ENCODE assay signal across 8 mouse cellular contexts in the genomic region with DNA sequence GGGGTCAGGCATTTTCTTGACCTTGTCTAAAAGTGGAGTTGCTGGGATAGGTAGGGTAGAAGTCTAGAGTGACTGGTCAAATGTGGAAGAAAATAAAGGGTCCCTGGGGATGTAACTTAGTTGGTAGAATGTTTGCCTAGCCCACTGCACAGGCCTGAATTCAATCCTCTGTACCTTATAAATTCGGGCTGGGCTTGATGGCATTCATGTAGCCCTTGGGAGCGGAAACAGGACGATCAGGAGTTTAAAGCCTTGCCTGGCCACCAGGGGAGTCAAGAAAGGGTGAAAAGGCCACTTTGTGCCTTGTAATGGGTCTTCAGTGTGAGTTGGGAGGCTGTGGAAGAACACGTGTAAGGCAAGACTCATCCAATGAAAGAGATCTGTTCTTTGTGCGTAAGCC. TPM values are rescaled to one million over a fixed set of nuclear protein-coding genes. Genes with fewer than 3 reads are reported as not detected.
A peak's percentile ranks its signal among the peaks of the same experiment; 100 is the strongest.
DNase-seq lines count a peak whose midpoint lies in the region; ATAC-seq and TF ChIP-seq lines count a peak whose summit lies in the region.

No protein-coding gene starts in this region.

- H3K9ac ChIP-seq in liver, adult 2 months (ENCODE audit: low read depth, low read length), result peak overlapping the region; percentile 98
- peak overlapping the region; percentile 91 for H3K9ac ChIP-seq in neural tube, embryonic 11.5 days (ENCODE audit: low read length)

- peak overlapping the region; percentile 98 for H3K4me3 ChIP-seq in liver, adult 2 months (ENCODE audit: insufficient read depth, low read depth, low read length)
- peak overlapping the region; percentile 69 for H3K4me3 ChIP-seq in neural tube, embryonic 11.5 days (ENCODE audit: low read depth, low read length)

- H3K36me3 ChIP-seq in liver, adult 2 months (ENCODE audit: control insufficient read depth, insufficient read depth, low read length), result no peaks in the 10 kb centered on the region
- no peaks in the 10 kb centered on the region for H3K36me3 ChIP-seq in neural tube, embryonic 11.5 days (ENCODE audit: control insufficient read depth, insufficient read depth, low read length)

- WGBS in liver, adult 2 months, result 21% methylated on average over 5 of the region's 5 CpGs
- WGBS in neural tube, embryonic 11.5 days, result 8% methylated on average over 5 of the region's 5 CpGs

- peaks cover 13% of the 10 kb centered on the region for H3K4me1 ChIP-seq in liver, adult 2 months (ENCODE audit: control insufficient read depth, insufficient read depth, low read length)
- H3K4me1 ChIP-seq in neural tube, embryonic 11.5 days (ENCODE audit: control insufficient read depth, insufficient read depth, low read length), result peaks cover 8% of the 10 kb centered on the region; the same call in 1 of the 2 replicates

- ATAC-seq in neural tube, embryonic 11.5 days (ENCODE audit: insufficient read depth, low FRiP score, low TSS enrichment), result no peak

- peaks cover 17% of the 10 kb centered on the region for H3K79me2 ChIP-seq in liver, adult 2 months (ENCODE audit: control insufficient read depth, insufficient read depth, low read length)

- DNase-seq in liver, adult 2 months (ENCODE audit: extremely low read depth, low read depth, low spot score), result no peak
- DNase-seq in liver, result no peak
- DNase-seq in embryo, embryonic 10.5 days (ENCODE audit: low spot score), result peak; percentile 51
- peak; percentile 50 for DNase-seq in induced T-regulatory cell, adult 2 months (ENCODE audit: low read depth)
- no peak for DNase-seq in neural tube, embryonic 11.5 days (ENCODE audit: low spot score)
- no peak for DNase-seq in gastrocnemius, adult 8-10 months (ENCODE audit: low spot score in 2 of 2)
- DNase-seq in right cerebral cortex, postnatal 14 days, result no peak
- DNase-seq in cerebellum, postnatal 4 days (ENCODE audit: low spot score in 2 of 2), result no peak

- peak overlapping the region; percentile 72 for H3K4me2 ChIP-seq in neural tube, embryonic 11.5 days (ENCODE audit: low read depth)

- TF ChIP-seq POLR2A in liver, adult 2 months (IDR thresholded peaks at IDR 0.05; ENCODE audit: extremely low read depth, insufficient read depth, low read length), result no peak

- H3K27me3 ChIP-seq in liver, adult 2 months (ENCODE audit: control insufficient read depth, insufficient read depth, low read length), result no peaks in the 10 kb centered on the region
- H3K27me3 ChIP-seq in neural tube, embryonic 11.5 days (ENCODE audit: control insufficient read depth, insufficient read depth, low read length), result no peaks in the 10 kb centered on the region

- H3K27ac ChIP-seq in liver, adult 2 months (replicated peaks; ENCODE audit: insufficient read depth, low read depth, low read length), result no peak overlapping the region
- H3K27ac ChIP-seq in neural tube, embryonic 11.5 days (ENCODE audit: low read depth, low read length), result no peak overlapping the region

- no peaks in the 10 kb centered on the region for H3K9me3 ChIP-seq in neural tube, embryonic 11.5 days (ENCODE audit: control insufficient read depth, low read length)

- no peak for TF ChIP-seq CTCF in liver, adult 2 months (IDR thresholded peaks at IDR 0.05; ENCODE audit: low read depth, low read length)

RNA-seq across cellular contexts. Expression of gene Cbx1, which starts 1.1 kb away (rescaled TPM):
- total RNA-seq in liver, adult 2 months (2014; rRNA removed), result 16.0 and 16.8 TPM in 2 replicates
- 9.2 and 9.7 TPM in 2 replicates for polyA plus RNA-seq in liver, adult 2 months (2012; rRNA removed)
- polyA plus RNA-seq in neural tube, embryonic 11.5 days (2014; fragmentation: Nextera tagmentation; extraction: Ambion mirVana), result 133 and 135 TPM in 2 replicates
- total RNA-seq in gastrocnemius, adult 8-10 months (2022), result 10 to 100 TPM; 33.3 to 37.5 (median 35.5) TPM

RNA-seq across cellular contexts. Expression of gene Snx11, which starts 12.6 kb away (rescaled TPM):
- 6.3 and 7.5 TPM in 2 replicates for total RNA-seq in liver, adult 2 months (2014; rRNA removed)
- 7.8 and 8.1 TPM in 2 replicates for polyA plus RNA-seq in liver, adult 2 months (2012; rRNA removed)
- 19.9 and 20.9 TPM in 2 replicates for polyA plus RNA-seq in neural tube, embryonic 11.5 days (2014; fragmentation: Nextera tagmentation; extraction: Ambion mirVana)
- total RNA-seq in gastrocnemius, adult 8-10 months (2022), result 10 to 100 TPM in 3 of 4 experiments, 1 to 10 TPM in 1; 7.7 to 12.0 (median 11.0) TPM

RNA-seq across cellular contexts. Expression of gene Nfe2l1, which starts 39.8 kb away (rescaled TPM):
- 41.3 and 45.0 TPM in 2 replicates for total RNA-seq in liver, adult 2 months (2014; rRNA removed)
- 106 and 107 TPM in 2 replicates for polyA plus RNA-seq in liver, adult 2 months (2012; rRNA removed)
- 45.4 and 46.8 TPM in 2 replicates for polyA plus RNA-seq in neural tube, embryonic 11.5 days (2014; fragmentation: Nextera tagmentation; extraction: Ambion mirVana)
- total RNA-seq in gastrocnemius, adult 8-10 months (2022), result 100 to 1,000 TPM; 479 to 603 (median 495) TPM

RNA-seq across cellular contexts. Expression of gene Copz2, which starts 59.7 kb away (rescaled TPM):
- 17.2 and 20.7 TPM in 2 replicates for total RNA-seq in liver, adult 2 months (2014; rRNA removed)
- 43.5 and 48.2 TPM in 2 replicates for polyA plus RNA-seq in liver, adult 2 months (2012; rRNA removed)
- polyA plus RNA-seq in neural tube, embryonic 11.5 days (2014; fragmentation: Nextera tagmentation; extraction: Ambion mirVana), result 44.8 and 46.5 TPM in 2 replicates
- total RNA-seq in gastrocnemius, adult 8-10 months (2022), result 10 to 100 TPM; 22.9 to 30.1 (median 24.3) TPM

Comparison
In these comparisons a context has a peak if more than half of its experiments do, and no peak if none do; other contexts are left out.
1. DNase-seq: peak in embryo, embryonic 10.5 days (single experiment) and induced T-regulatory cell, adult 2 months (single experiment); none in liver, adult 2 months (single experiment), liver (single experiment), neural tube, embryonic 11.5 days (single experiment), gastrocnemius, adult 8-10 months (0 of 2), right cerebral cortex, postnatal 14 days (single experiment) and cerebellum, postnatal 4 days (0 of 2).
2. RNA of gene Nfe2l1, which starts 39.8 kb away (total RNA-seq): 479 to 603 TPM in gastrocnemius, adult 8-10 months; 41.3 to 45.0 TPM in liver, adult 2 months; every median in the first group is over 10 times any median in the second.